Mouse (Mus musculus) ovary, postnatal 36 days (tissue): ENCODE measurements around the gene Vpreb1.
"Not testable (repeated sequence)": the region's sequence is repeated elsewhere in the genome, so short reads cannot be mapped to it uniquely, and the experiment has no call there.

Source experiments
- DNase-seq: peaks from one replicate; pipeline ENCODE4 v3.0.0; 2022; ENCODE audit warnings: low spot score, mixed read lengths

Gene Vpreb1

GRCm38 (mm10) chr16:16870617-16871331 lies at the start of gene Vpreb1, which contains the start of gene Top3b:
Gene Vpreb1 (minus strand): TSS chr16:16870843.
Gene Top3b (plus strand): TSS chr16:16870736.
- DNase-seq, result peak; percentile 88

GRCm38 (mm10) chr16:16918441-16919117 lies 47.9 kb upstream of the Vpreb1 start:
- DNase-seq, result no peak

GRCm38 (mm10) chr16:16913440-16913839 lies 42.8 kb upstream of the Vpreb1 start:
- DNase-seq, result no peak

GRCm38 (mm10) chr16:16911641-16912597 lies 41.3 kb upstream of the Vpreb1 start:
- DNase-seq, result peak; percentile 69

GRCm38 (mm10) chr16:16907799-16908198 lies 37.2 kb upstream of the Vpreb1 start:
- peak; percentile 23 for DNase-seq

GRCm38 (mm10) chr16:16903188-16903587 lies 32.5 kb upstream of the Vpreb1 start:
- no peak for DNase-seq

GRCm38 (mm10) chr16:16902329-16902728 lies 31.7 kb upstream of the Vpreb1 start:
- DNase-seq, result no peak

GRCm38 (mm10) chr16:16897056-16897584 lies 26.5 kb upstream of the Vpreb1 start:
- DNase-seq, result no peak

- DNase-seq, result peak; percentile 97
Measured at GRCm38 (mm10) chr16:16896382-16897055, 25.9 kb upstream of the Vpreb1 start, which contains the start of gene Ppm1f. Gene Ppm1f (plus strand): TSS chr16:16896469.

- no peak for DNase-seq
Measured at GRCm38 (mm10) chr16:16896015-16896381, 25.4 kb upstream of the Vpreb1 start.

- no peak for DNase-seq
Measured at GRCm38 (mm10) chr16:16892366-16892765, 21.7 kb upstream of the Vpreb1 start.

GRCm38 (mm10) chr16:16888341-16888740 lies 17.7 kb upstream of the Vpreb1 start:
- DNase-seq, result no peak

- no peak for DNase-seq
Measured at GRCm38 (mm10) chr16:16879025-16879424, 8.4 kb upstream of the Vpreb1 start.

- no peak for DNase-seq
Measured at GRCm38 (mm10) chr16:16870241-16870616, 414 bp downstream of the Vpreb1 start.

GRCm38 (mm10) chr16:16865696-16866561 lies 4.7 kb downstream of the Vpreb1 start:
- no peak for DNase-seq

- no peak for DNase-seq
Measured at GRCm38 (mm10) chr16:16865217-16865616, 5.4 kb downstream of the Vpreb1 start.

GRCm38 (mm10) chr16:16863978-16864377 lies 6.7 kb downstream of the Vpreb1 start, which contains the start of gene Igll1:
Gene Igll1 (minus strand): TSS chr16:16863985.
- no peak for DNase-seq

GRCm38 (mm10) chr16:16862288-16862687 lies 8.4 kb downstream of the Vpreb1 start:
- no peak for DNase-seq

- no peak for DNase-seq
Measured at GRCm38 (mm10) chr16:16856731-16857476, 13.7 kb downstream of the Vpreb1 start.

- DNase-seq, result not testable (repeated sequence)
Measured at GRCm38 (mm10) chr16:16856054-16856453, 14.6 kb downstream of the Vpreb1 start.
